Mouse (Mus musculus): ENCODE measurements around the gene Clca1. TPM values are rescaled to one million over a fixed set of nuclear protein-coding genes. Genes with fewer than 3 reads are reported as not detected.

Clca1 gene
- polyA plus RNA-seq (2014; fragmentation: Illumina TruSeq; extraction: RNeasy Lipid Tissue Mini Kit (QIAGEN cat#74804); ENCODE audit: low read depth, low replicate concordance), result not detected

DNA sequence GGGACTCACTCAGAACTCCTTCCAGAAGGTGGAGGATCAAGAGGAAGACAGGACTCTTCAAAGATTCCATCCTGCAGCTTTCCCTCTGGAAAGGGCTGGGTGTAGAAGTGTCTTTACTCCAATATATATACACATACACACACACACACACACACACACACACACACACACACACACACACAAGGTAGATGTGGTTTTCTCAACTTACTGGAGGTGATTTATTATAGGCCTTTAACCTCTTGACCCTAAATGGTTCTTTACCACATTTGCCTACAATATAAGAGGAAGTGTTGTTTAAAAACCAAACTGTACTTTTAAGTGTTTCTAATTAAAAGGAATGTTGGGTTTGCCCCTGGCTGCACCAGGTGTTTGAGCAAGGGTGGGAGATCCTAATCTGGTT, at the start of gene Clca1:
Gene Clca1, minus strand, starts transcription at position 101 of the 400 bp plus-strand sequence.

GRCm38 (mm10) chr3:144974945-144975344, 57.6 kb downstream of the Clca1 start, which contains the start of gene Clca4a:
Gene Clca4a, minus strand, starts transcription at chr3:144975045.

Other genes with a start within 250 kb of the Clca1 start
- gene Clca3a2, start 213.3 kb downstream of the Clca1 start, polyA plus RNA-seq (2014; fragmentation: Illumina TruSeq; extraction: RNeasy Lipid Tissue Mini Kit (QIAGEN cat#74804); ENCODE audit: low read depth, low replicate concordance), result 11.5 TPM
- gene Clca3b, start 183.4 kb downstream of the Clca1 start, polyA plus RNA-seq (2014; fragmentation: Illumina TruSeq; extraction: RNeasy Lipid Tissue Mini Kit (QIAGEN cat#74804); ENCODE audit: low read depth, low replicate concordance), result not detected
- not detected for gene Clca4b, start 100.2 kb downstream of the Clca1 start, polyA plus RNA-seq (2014; fragmentation: Illumina TruSeq; extraction: RNeasy Lipid Tissue Mini Kit (QIAGEN cat#74804); ENCODE audit: low read depth, low replicate concordance)
- gene Clca4a, start 57.7 kb downstream of the Clca1 start, polyA plus RNA-seq (2014; fragmentation: Illumina TruSeq; extraction: RNeasy Lipid Tissue Mini Kit (QIAGEN cat#74804); ENCODE audit: low read depth, low replicate concordance), result not detected
- 0.84 TPM for gene Clca2, start 66.7 kb upstream of the Clca1 start, polyA plus RNA-seq (2014; fragmentation: Illumina TruSeq; extraction: RNeasy Lipid Tissue Mini Kit (QIAGEN cat#74804); ENCODE audit: low read depth, low replicate concordance)
- 19.6 TPM for gene Odf2l, start 85.8 kb upstream of the Clca1 start, polyA plus RNA-seq (2014; fragmentation: Illumina TruSeq; extraction: RNeasy Lipid Tissue Mini Kit (QIAGEN cat#74804); ENCODE audit: low read depth, low replicate concordance)

Data from adipose tissue, adult 10 weeks (tissue).